Comparison of ENCODE assay signal across 11 mouse cellular contexts in the genomic region with DNA sequence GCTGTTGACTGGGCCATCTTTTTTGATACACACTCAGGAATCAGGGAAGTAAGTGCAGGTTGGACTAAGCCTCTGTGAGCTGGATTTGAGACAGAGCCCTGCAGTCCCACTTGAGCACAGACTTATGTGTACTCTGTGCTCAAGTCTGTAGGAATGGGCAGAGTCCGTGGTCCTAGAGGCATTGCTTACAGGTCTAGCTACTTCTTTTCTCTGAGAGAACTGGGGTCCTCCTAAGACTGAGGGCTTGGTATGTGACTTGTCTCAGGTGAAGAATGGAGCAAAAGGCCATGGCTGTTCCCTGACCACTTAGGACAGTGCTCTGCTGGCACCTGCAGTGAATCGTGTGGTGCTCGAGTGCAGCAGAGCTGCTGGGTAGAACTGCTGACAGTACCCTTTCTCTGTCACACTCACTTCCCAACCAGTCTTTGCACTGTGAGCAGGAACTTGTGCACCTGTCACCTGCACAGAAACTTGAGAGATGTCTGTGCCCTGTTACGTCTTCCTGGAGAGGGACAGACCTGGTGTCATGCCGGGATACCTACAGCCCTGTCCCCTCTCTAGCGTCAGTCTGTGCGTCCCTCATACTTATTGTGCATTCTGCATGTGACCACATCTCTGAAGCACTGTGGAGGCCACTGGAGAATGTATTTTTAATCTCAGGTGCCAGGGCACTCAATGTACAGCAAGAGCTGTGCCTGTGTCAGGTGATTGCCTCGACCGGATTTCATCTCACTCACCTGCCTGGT.
A peak's percentile ranks its signal among the peaks of the same experiment; 100 is the strongest.
DNase-seq lines count a peak whose midpoint lies in the region; ATAC-seq lines count a peak whose summit lies in the region.
"Had no signal": no experiment of that assay in that cellular context is flagged by ENCODE, and none has a peak within 500 bp of the region (broad histone marks: within the 10 kb centered on the region; RNA-seq: fewer than 3 reads in every experiment).

No protein-coding gene starts in this region.

- peak; percentile 34; the same call in 1 of the 2 replicates for ATAC-seq in intestine, embryonic 15.5 days
- ATAC-seq in intestine, embryonic 16.5 days: no peak; the same call in 1 of the 2 replicates
- peak; percentile 22; the same call in 1 of the 2 replicates for ATAC-seq in embryonic facial prominence, embryonic 15.5 days (ENCODE audit: insufficient number of reproducible peaks, low FRiP score, low TSS enrichment, low read depth)
- ATAC-seq in hindbrain, embryonic 15.5 days (ENCODE audit: low FRiP score, low read depth): peak; percentile 58
- ATAC-seq in neural tube, embryonic 12.5 days (ENCODE audit: low FRiP score, low read depth): peak; percentile 66

- WGBS in intestine, embryonic 15.5 days: 51% methylated on average over 9 of the region's 9 CpGs
- 45% methylated on average over 9 of the region's 9 CpGs for WGBS in intestine, embryonic 16.5 days
- WGBS in embryonic facial prominence, embryonic 15.5 days: 27% methylated on average over 9 of the region's 9 CpGs
- 14% methylated on average over 9 of the region's 9 CpGs for WGBS in hindbrain, embryonic 15.5 days
- WGBS in neural tube, embryonic 12.5 days: 20% methylated on average over 9 of the region's 9 CpGs

- no peak overlapping the region for H3K4me2 ChIP-seq in intestine, embryonic 15.5 days (replicated peaks)
- H3K4me2 ChIP-seq in intestine, embryonic 16.5 days (ENCODE audit: low read depth, low read length): no peak overlapping the region
- no peak overlapping the region for H3K4me2 ChIP-seq in embryonic facial prominence, embryonic 15.5 days (replicated peaks)
- H3K4me2 ChIP-seq in hindbrain, embryonic 15.5 days: peak overlapping the region; percentile 2; the same call in 1 of the 2 replicates
- peak overlapping the region; percentile 26; the same call in 1 of the 2 replicates for H3K4me2 ChIP-seq in neural tube, embryonic 12.5 days (replicated peaks)

- H3K36me3 ChIP-seq in intestine, embryonic 15.5 days: no peaks in the 10 kb centered on the region
- no peaks in the 10 kb centered on the region for H3K36me3 ChIP-seq in intestine, embryonic 16.5 days (ENCODE audit: control insufficient read depth, insufficient read depth, low read length)
- H3K36me3 ChIP-seq in embryonic facial prominence, embryonic 15.5 days: no peaks in the 10 kb centered on the region
- H3K36me3 ChIP-seq in hindbrain, embryonic 15.5 days: no peaks in the 10 kb centered on the region
- H3K36me3 ChIP-seq in neural tube, embryonic 12.5 days: no peaks in the 10 kb centered on the region

- no peaks in the 10 kb centered on the region for H3K27me3 ChIP-seq in intestine, embryonic 15.5 days (replicated peaks)
- no peaks in the 10 kb centered on the region for H3K27me3 ChIP-seq in intestine, embryonic 16.5 days (replicated peaks; ENCODE audit: control insufficient read depth, insufficient read depth, low read length)
- no peaks in the 10 kb centered on the region for H3K27me3 ChIP-seq in embryonic facial prominence, embryonic 15.5 days
- no peaks in the 10 kb centered on the region for H3K27me3 ChIP-seq in hindbrain, embryonic 15.5 days
- no peaks in the 10 kb centered on the region for H3K27me3 ChIP-seq in neural tube, embryonic 12.5 days (replicated peaks)
- H3K27me3 ChIP-seq: CH12.LX had no signal

- H3K27ac ChIP-seq in intestine, embryonic 15.5 days: no peak overlapping the region
- no peak overlapping the region for H3K27ac ChIP-seq in intestine, embryonic 16.5 days (ENCODE audit: low read length)
- no peak overlapping the region for H3K27ac ChIP-seq in embryonic facial prominence, embryonic 15.5 days (replicated peaks)
- peak overlapping the region; percentile 84 for H3K27ac ChIP-seq in hindbrain, embryonic 15.5 days (replicated peaks)
- H3K27ac ChIP-seq in neural tube, embryonic 12.5 days: peak overlapping the region; percentile 67

- no peak for DNase-seq in retina, postnatal 1 day
- DNase-seq in cerebellum, adult 11-12 months: no peak
- DNase-seq in ovary, postnatal 10 days (ENCODE audit: low spot score): no peak
- DNase-seq: lung, adult 18-20 months had no signal

- 0 out of 2 replicates have a peak, but pooled peaks cover 3% of the 10 kb centered on the region for H3K4me1 ChIP-seq in intestine, embryonic 15.5 days (replicated peaks)
- H3K4me1 ChIP-seq in intestine, embryonic 16.5 days (ENCODE audit: control insufficient read depth, insufficient read depth, low read length): peaks cover 5% of the 10 kb centered on the region; the same call in 1 of the 2 replicates
- peaks cover 6% of the 10 kb centered on the region; the same call in 1 of the 2 replicates for H3K4me1 ChIP-seq in embryonic facial prominence, embryonic 15.5 days
- peaks cover 35% of the 10 kb centered on the region for H3K4me1 ChIP-seq in hindbrain, embryonic 15.5 days (replicated peaks)
- peaks cover 36% of the 10 kb centered on the region for H3K4me1 ChIP-seq in neural tube, embryonic 12.5 days

- no peak overlapping the region for H3K9ac ChIP-seq in intestine, embryonic 15.5 days
- H3K9ac ChIP-seq in intestine, embryonic 16.5 days (ENCODE audit: low read depth, low read length): no peak overlapping the region
- H3K9ac ChIP-seq in embryonic facial prominence, embryonic 15.5 days: no peak overlapping the region
- H3K9ac ChIP-seq in hindbrain, embryonic 15.5 days: no peak overlapping the region
- no peak overlapping the region for H3K9ac ChIP-seq in neural tube, embryonic 12.5 days

- H3K9me3 ChIP-seq in intestine, embryonic 15.5 days: no peaks in the 10 kb centered on the region
- no peaks in the 10 kb centered on the region for H3K9me3 ChIP-seq in intestine, embryonic 16.5 days (ENCODE audit: control insufficient read depth, low read length)
- no peaks in the 10 kb centered on the region for H3K9me3 ChIP-seq in embryonic facial prominence, embryonic 15.5 days (replicated peaks)
- no peaks in the 10 kb centered on the region for H3K9me3 ChIP-seq in hindbrain, embryonic 15.5 days
- H3K9me3 ChIP-seq in neural tube, embryonic 12.5 days: no peaks in the 10 kb centered on the region

- H3K4me3 ChIP-seq in intestine, embryonic 15.5 days (replicated peaks): no peak overlapping the region
- no peak overlapping the region for H3K4me3 ChIP-seq in intestine, embryonic 16.5 days (ENCODE audit: low read length)
- H3K4me3 ChIP-seq in embryonic facial prominence, embryonic 15.5 days (replicated peaks): no peak overlapping the region
- no peak overlapping the region for H3K4me3 ChIP-seq in hindbrain, embryonic 15.5 days
- no peak overlapping the region for H3K4me3 ChIP-seq in neural tube, embryonic 12.5 days
- H3K4me3 ChIP-seq: erythroblast, embryonic 14.5 days had no signal

Comparison
In these comparisons a context has a peak if more than half of its experiments do, and no peak if none do; other contexts are left out.
1. H3K27ac ChIP-seq: peak in hindbrain, embryonic 15.5 days (single experiment) and neural tube, embryonic 12.5 days (single experiment); none in intestine, embryonic 15.5 days (single experiment), intestine, embryonic 16.5 days (single experiment) and embryonic facial prominence, embryonic 15.5 days (single experiment).
2. H3K4me2 ChIP-seq: peak in hindbrain, embryonic 15.5 days (single experiment) and neural tube, embryonic 12.5 days (single experiment); none in intestine, embryonic 15.5 days (single experiment), intestine, embryonic 16.5 days (single experiment) and embryonic facial prominence, embryonic 15.5 days (single experiment).